Mouse (Mus musculus) neural tube, embryonic 11.5 days (tissue): Measurements from ENCODE around the gene Nav2. TPM values are rescaled to one million over a fixed set of nuclear protein-coding genes. Genes with fewer than 3 reads are reported as not detected.

ENCODE experiments used
- ATAC-seq: fragments of 200-750 bp; cut with Nextera tagmentation; 2 replicates; pipeline ENCODE4 v1.8.0; 2017; ENCODE audit warnings: moderate number of reproducible peaks, mild to moderate bottlenecking, moderate TSS enrichment, moderate library complexity; ENCODE audit not compliant: insufficient read depth, low FRiP score, low TSS enrichment
- DNase-seq: peaks from one replicate; pipeline ENCODE4 v3.0.0-alpha.2; 2015; ENCODE audit warnings: low spot score
- H3K27ac ChIP-seq: fragments of 300-500 bp; sonication (generic); 2 replicates; pipeline ENCODE4 v1.5.1; 2014; ENCODE audit warnings: low read depth, mild to moderate bottlenecking, low read length
- H3K27me3 ChIP-seq: fragments of 300-500 bp; sonication (generic); 2 replicates; pipeline ENCODE4 v1.6.1; 2014; ENCODE audit warnings: mild to moderate bottlenecking, low read length, mixed read lengths; ENCODE audit not compliant: control insufficient read depth, insufficient read depth
- H3K36me3 ChIP-seq: fragments of 300-500 bp; sonication (generic); 2 replicates; pipeline ENCODE4 v1.6.1; 2014; ENCODE audit warnings: mild to moderate bottlenecking, low read length, moderate library complexity, mixed read lengths; ENCODE audit not compliant: control insufficient read depth, insufficient read depth
- H3K4me1 ChIP-seq: fragments of 300-500 bp; sonication (generic); 2 replicates; pipeline ENCODE4 v1.6.1; 2014; ENCODE audit warnings: low read length, mixed read lengths; ENCODE audit not compliant: control insufficient read depth, insufficient read depth
- H3K4me2 ChIP-seq: fragments of 300-500 bp; sonication (generic); 2 replicates; pipeline ENCODE4 v1.6.1; 2014; ENCODE audit warnings: low read depth, mild to moderate bottlenecking, moderate library complexity
- H3K4me3 ChIP-seq: fragments of 300-500 bp; sonication (generic); 2 replicates; pipeline ENCODE4 v1.5.1; 2014; ENCODE audit warnings: low read depth, low read length
- H3K9ac ChIP-seq: fragments of 300-500 bp; sonication (generic); 2 replicates; pipeline ENCODE4 v1.6.1; 2014; ENCODE audit warnings: mild to moderate bottlenecking, low read length
- H3K9me3 ChIP-seq: fragments of 300-500 bp; sonication (generic); 2 replicates; pipeline ENCODE4 v1.6.1; 2016; ENCODE audit warnings: low read length; ENCODE audit not compliant: control insufficient read depth
- WGBS: fragments of 180-500 bp; shearing (Covaris S2); extraction: QIAGEN DNeasy Blood & Tissue Kit; methylation state at CpG from one replicate; pipeline ENCODE4 v1.1.7; 2014; 5-methylcytosine and 5-hydroxymethylcytosine counted together
- polyA plus RNA-seq: library from polyadenylated mRNA; unstranded; fragments of >200 nt; fragmentation: Nextera tagmentation; extraction: Ambion mirVana; gene quantifications from 2 replicates; pipeline ENCODE4 v1.2.1, GENCODE M21; 2014

The Nav2 gene
- polyA plus RNA-seq, 1 experiment from 2014 or later: 19.2 TPM

DNA sequence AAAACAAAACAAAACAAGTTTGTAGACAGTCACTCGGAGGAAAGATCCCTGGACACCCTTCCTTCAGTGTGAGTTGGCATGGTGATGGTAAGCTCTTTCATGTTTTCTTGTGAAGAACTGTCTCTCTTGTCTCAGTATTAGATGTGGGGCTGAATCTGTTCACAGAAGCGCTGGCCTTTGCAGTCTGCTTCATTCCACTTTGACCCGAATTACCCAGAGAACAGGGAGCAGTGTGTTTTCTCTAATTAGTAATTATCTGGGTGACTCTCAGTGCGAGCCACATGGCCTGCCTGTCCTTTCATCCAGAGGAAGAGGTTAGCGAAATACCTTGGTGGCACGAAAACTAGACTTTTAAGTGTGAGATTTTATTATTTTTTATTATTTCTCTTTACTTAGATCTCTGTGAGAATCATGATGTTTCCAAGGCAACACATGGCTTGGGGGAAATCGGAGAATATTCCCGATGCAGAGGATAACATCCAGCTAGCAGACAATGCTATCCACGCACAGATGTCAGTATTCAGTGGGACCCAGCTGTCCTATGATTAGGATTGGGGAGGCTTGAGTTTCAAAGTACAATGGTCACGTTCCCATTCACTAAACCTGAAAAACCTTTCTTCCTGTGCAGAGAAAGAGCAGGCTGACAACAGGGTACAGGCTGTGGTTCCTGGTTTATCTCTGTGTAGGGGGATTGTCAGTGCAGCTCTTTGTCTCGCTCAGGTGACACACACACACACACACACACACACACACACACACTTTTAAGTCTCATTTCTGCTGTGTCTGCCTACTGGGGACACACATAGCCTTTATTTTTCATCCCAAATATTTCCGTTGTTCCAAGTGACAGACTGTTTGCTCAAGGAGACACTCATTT is 6.4 kb downstream of the Nav2 start:
- Histone ChIP-seq H3K4me3 (no peak overlapping the region), H3K9ac (no peak overlapping the region), H3K36me3 (no peaks in the 10 kb centered on the region), H3K4me1 (peaks cover 2% of the 10 kb centered on the region; the same call in 1 of the 2 replicates), H3K27ac (no peak overlapping the region), H3K4me2 (no peak overlapping the region), H3K9me3 (no peaks in the 10 kb centered on the region), H3K27me3 (no peaks in the 10 kb centered on the region)
- ATAC-seq (no peak), DNase-seq (no peak)
- WGBS: 62% methylated on average over 12 of the region's 12 CpGs

- Histone ChIP-seq H3K4me1 (peaks cover 2% of the 10 kb centered on the region; the same call in 1 of the 2 replicates), H3K27ac (no peak overlapping the region), H3K9ac (no peak overlapping the region), H3K4me3 (no peak overlapping the region), H3K36me3 (no peaks in the 10 kb centered on the region), H3K9me3 (no peaks in the 10 kb centered on the region), H3K4me2 (no peak overlapping the region), H3K27me3 (no peaks in the 10 kb centered on the region)
- DNase-seq (no peak), ATAC-seq (no peak)
- WGBS: 30% methylated on average over 5 of the region's 5 CpGs
These were observed 8.9 kb downstream of the Nav2 start for GRCm38 (mm10) chr7:48917463-48917862.

GRCm38 (mm10) chr7:48917988-48918387 is 9.5 kb downstream of the Nav2 start:
- WGBS: 20% methylated on average over 5 of the region's 5 CpGs
- no peak overlapping the region for H3K4me3 ChIP-seq
- H3K9ac ChIP-seq: no peak overlapping the region

GRCm38 (mm10) chr7:48918389-48918788 is 9.9 kb downstream of the Nav2 start:
- H3K36me3 ChIP-seq: no peaks in the 10 kb centered on the region
- H3K27me3 ChIP-seq: no peaks in the 10 kb centered on the region
- no peak overlapping the region for H3K4me2 ChIP-seq
- no peak overlapping the region for H3K9ac ChIP-seq
- no peak overlapping the region for H3K4me3 ChIP-seq
- no peaks in the 10 kb centered on the region for H3K9me3 ChIP-seq
- no peak for DNase-seq
- 33% methylated on average over 11 of the region's 11 CpGs for WGBS
- peaks cover 2% of the 10 kb centered on the region; the same call in 1 of the 2 replicates for H3K4me1 ChIP-seq
- no peak for ATAC-seq
- H3K27ac ChIP-seq: no peak overlapping the region

More at GRCm38 (mm10) chr7:48917988-48918387, 9.5 kb downstream of the Nav2 start:
- ATAC-seq (no peak), DNase-seq (no peak)
- H3K36me3 ChIP-seq: no peaks in the 10 kb centered on the region
- no peaks in the 10 kb centered on the region for H3K27me3 ChIP-seq
- no peak overlapping the region for H3K27ac ChIP-seq
- H3K4me1 ChIP-seq: peaks cover 2% of the 10 kb centered on the region; the same call in 1 of the 2 replicates
- no peak overlapping the region for H3K4me2 ChIP-seq
- H3K9me3 ChIP-seq: no peaks in the 10 kb centered on the region

GRCm38 (mm10) chr7:48923620-48924019 is 15.1 kb downstream of the Nav2 start:
- Histone ChIP-seq H3K9ac (no peak overlapping the region), H3K27me3 (no peaks in the 10 kb centered on the region), H3K27ac (no peak overlapping the region), H3K9me3 (no peaks in the 10 kb centered on the region), H3K4me1 (no peaks in the 10 kb centered on the region), H3K36me3 (no peaks in the 10 kb centered on the region), H3K4me2 (no peak overlapping the region), H3K4me3 (no peak overlapping the region)
- ATAC-seq: no peak
- WGBS: 72% methylated on average over 10 of the region's 10 CpGs
- no peak for DNase-seq

- no peak overlapping the region for H3K27ac ChIP-seq
- H3K4me1 ChIP-seq: no peaks in the 10 kb centered on the region
- ATAC-seq (no peak), DNase-seq (no peak)
- no peaks in the 10 kb centered on the region for H3K9me3 ChIP-seq
- H3K4me2 ChIP-seq: no peak overlapping the region
- WGBS: 83% methylated on average over 3 of the region's 3 CpGs
- no peaks in the 10 kb centered on the region for H3K36me3 ChIP-seq
- no peak overlapping the region for H3K4me3 ChIP-seq
- no peak overlapping the region for H3K9ac ChIP-seq
- no peaks in the 10 kb centered on the region for H3K27me3 ChIP-seq
These were observed 16.7 kb downstream of the Nav2 start for GRCm38 (mm10) chr7:48925214-48925613.

GRCm38 (mm10) chr7:48928364-48928763 is 19.8 kb downstream of the Nav2 start:
- no peak overlapping the region for H3K9ac ChIP-seq
- no peak overlapping the region for H3K4me3 ChIP-seq
- H3K27me3 ChIP-seq: no peaks in the 10 kb centered on the region
- no peak overlapping the region for H3K4me2 ChIP-seq
- DNase-seq (peak; percentile 77), ATAC-seq (no peak)
- H3K27ac ChIP-seq: no peak overlapping the region
- no peaks in the 10 kb centered on the region for H3K36me3 ChIP-seq
- H3K9me3 ChIP-seq: no peaks in the 10 kb centered on the region
- WGBS: 10% methylated on average over 3 of the region's 3 CpGs
- H3K4me1 ChIP-seq: 0 out of 2 replicates have a peak, but pooled peaks cover 3% of the 10 kb centered on the region

DNA sequence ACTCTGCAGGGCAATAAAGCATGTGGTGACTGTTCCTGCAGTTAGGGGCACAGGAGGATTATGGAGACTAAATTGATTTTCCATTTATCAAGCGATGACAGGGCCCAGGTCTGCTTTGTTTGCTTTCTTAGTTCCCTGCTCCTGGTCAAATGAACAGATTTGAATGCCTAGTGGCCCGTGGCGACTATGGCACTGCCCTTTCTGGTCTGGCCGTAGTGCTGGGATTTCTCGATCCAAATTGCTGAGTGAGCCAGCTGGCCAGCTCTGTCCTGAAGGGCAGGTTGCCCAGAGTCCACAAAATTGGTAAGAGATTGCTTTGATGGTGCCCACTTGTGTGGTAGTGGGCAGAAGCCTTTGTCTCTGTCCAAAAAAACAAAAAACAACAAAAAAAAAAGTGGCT is 21.9 kb downstream of the Nav2 start:
- no peak overlapping the region for H3K4me3 ChIP-seq
- no peaks in the 10 kb centered on the region for H3K36me3 ChIP-seq
- H3K4me1 ChIP-seq: 0 out of 2 replicates have a peak, but pooled peaks cover 3% of the 10 kb centered on the region
- no peaks in the 10 kb centered on the region for H3K9me3 ChIP-seq
- H3K4me2 ChIP-seq: no peak overlapping the region
- H3K27ac ChIP-seq: no peak overlapping the region
- DNase-seq (no peak), ATAC-seq (no peak)
- H3K9ac ChIP-seq: no peak overlapping the region
- 40% methylated on average over 5 of the region's 5 CpGs for WGBS
- H3K27me3 ChIP-seq: no peaks in the 10 kb centered on the region

DNA sequence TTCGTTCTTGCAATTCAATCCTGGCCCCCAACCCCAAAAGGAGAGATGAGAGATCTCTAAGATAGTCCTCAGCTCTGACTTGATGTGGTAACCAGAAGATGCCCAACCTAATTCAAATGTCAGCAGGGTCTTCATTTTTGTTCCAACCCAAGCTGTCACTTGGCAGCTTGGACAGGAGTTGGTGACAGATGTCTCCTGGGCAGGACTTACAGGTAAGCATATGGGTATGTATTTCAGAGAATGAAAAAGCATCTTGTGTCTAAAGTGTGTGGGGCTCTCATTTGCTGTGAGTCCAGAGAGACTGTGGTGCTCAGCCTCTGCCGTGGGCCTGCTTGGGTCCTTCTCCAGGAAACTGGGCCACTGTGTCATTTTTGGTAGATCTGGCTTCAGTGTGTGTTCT is 23.6 kb downstream of the Nav2 start:
- Histone ChIP-seq H3K27ac (no peak overlapping the region), H3K4me1 (0 out of 2 replicates have a peak, but pooled peaks cover 3% of the 10 kb centered on the region), H3K9ac (no peak overlapping the region), H3K9me3 (no peaks in the 10 kb centered on the region), H3K36me3 (no peaks in the 10 kb centered on the region), H3K27me3 (no peaks in the 10 kb centered on the region), H3K4me2 (no peak overlapping the region), H3K4me3 (no peak overlapping the region)
- ATAC-seq (no peak), DNase-seq (no peak)
- WGBS: 94% methylated on average over 2 of the region's 2 CpGs
